Mouse (Mus musculus) CD8-positive naive resting alpha-beta T cell, adult 2 months (primary cell): ENCODE data around the gene Ptbp2.

Experiments used
- DNase-seq, 2 experiments: peaks; one replicate each; pipeline ENCODE4 v3.0.0; 2022; ENCODE audit warnings: low read depth in 2 of 2, low spot score in 2 of 2

Ptbp2 gene

DNA sequence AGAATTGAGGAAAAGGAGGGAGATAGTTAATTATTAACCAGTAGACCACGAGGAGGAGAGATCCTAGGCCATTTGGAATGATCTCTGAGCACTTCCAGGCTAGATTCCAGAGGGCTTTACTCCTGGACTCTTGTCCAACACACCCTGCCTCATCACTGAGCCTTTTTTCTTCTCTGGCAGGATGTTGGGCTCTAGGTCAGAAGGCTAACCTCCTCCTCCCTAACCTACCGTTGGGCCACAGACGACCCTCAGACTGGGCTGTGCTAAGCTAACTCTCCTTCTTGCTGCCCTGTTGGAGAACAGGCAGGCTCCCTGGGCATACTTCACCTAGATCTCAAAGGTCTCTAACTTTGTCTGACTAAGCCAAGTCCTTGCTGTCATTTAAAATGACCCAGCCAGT is 82.8 kb downstream of the Ptbp2 start:
- no peak for DNase-seq

GRCm38 (mm10) chr3:119684741-119685140 is 99.5 kb downstream of the Ptbp2 start:
- DNase-seq = no peak
